Mouse (Mus musculus): ENCODE measurements around the gene Taf6l.

GRCm38 (mm10) chr19:8742176-8742575, 44.0 kb downstream of the Taf6l start:
- no peak for TF ChIP-seq CHD2 (IDR thresholded peaks at IDR 0.05; ENCODE audit: low read length)
- TF ChIP-seq EP300 (IDR thresholded peaks at IDR 0.05; ENCODE audit: low read length): no peak
- TF ChIP-seq E2F4 (IDR thresholded peaks at IDR 0.05; ENCODE audit: insufficient replicate concordance, low read depth, low read length): no peak
- TF ChIP-seq CTCF (conservative IDR thresholded peaks at IDR 0.05 in 1 of 2, IDR thresholded peaks at IDR 0.05 in 1 of 2; ENCODE audit: low read depth in 2 of 2, low read length in 2 of 2): no peak
- TF ChIP-seq ZKSCAN1 (IDR thresholded peaks at IDR 0.05; ENCODE audit: borderline replicate concordance, low read depth, low read length): no peak
- TF ChIP-seq MXI1 (IDR thresholded peaks at IDR 0.05; ENCODE audit: low read depth, low read length): no peak
- TF ChIP-seq ZMIZ1 (IDR thresholded peaks at IDR 0.05; ENCODE audit: low read depth, low read length): no peak

Data from CH12.LX (cell line).